Mouse (Mus musculus) stomach, postnatal 0 days (tissue): ENCODE data around the gene P4htm.

Experiments used
- CTCF ChIP-seq: IDR thresholded peaks from 2 replicates; pipeline ENCODE4 v1.5.1; 2016; ENCODE audit warnings: antibody characterized with exemption, low read depth, mild to moderate bottlenecking, moderate library complexity
- EP300 ChIP-seq: optimal IDR thresholded peaks from 2 replicates; pipeline ENCODE3; 2016; ENCODE audit warnings: antibody characterized with exemption

DNA sequence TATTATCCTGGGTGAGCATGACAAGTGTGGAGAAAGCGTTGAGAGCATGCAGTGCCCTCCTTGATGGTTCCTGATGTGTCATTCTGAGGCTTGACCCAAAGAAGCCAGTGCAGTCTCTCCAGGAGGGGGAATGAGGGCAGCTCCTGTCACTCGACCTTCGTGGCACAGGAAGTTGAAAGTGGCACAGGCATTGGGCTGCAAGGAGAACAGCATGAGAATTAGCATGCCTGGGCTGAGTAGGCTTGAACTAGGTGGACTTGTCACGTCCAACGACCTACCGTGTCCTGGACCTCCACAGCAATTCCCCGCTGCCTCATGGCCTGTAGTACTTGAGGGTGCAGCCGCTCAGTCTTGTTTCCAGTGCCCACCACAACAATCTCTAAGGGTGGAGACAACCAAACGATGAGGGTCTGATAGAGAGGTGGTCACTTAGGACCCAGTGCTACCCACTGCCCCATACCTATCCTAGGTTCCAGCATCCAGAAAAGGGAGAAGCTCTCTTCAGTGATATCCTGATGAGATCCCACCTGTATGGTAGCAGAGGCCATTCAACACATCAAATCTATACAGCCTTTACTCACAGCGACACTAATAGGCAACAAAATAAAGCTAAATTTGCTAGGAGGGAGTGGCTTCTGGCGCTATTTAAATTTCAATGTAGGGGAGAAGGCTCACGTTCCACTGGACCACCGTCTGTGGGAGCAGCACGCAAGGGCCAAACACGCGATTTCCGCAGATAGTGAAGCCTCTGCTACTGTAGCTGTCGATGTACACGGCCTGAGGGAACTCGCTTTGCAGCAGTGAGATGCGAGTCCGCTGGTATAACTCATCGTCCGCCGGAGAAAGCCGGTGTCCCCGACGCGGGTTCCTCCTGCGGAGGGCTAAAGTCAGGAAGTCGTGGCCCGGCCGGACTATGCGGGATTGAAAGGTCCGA is 31.3 kb downstream of the P4htm start:
- no peak for TF ChIP-seq CTCF
- TF ChIP-seq EP300: no peak
